Mouse (Mus musculus) hindbrain, embryonic 11.5 days (tissue): ENCODE measurements around the gene Atxn7l1. TPM values are rescaled to one million over a fixed set of nuclear protein-coding genes. Genes with fewer than 3 reads are reported as not detected.
A peak's percentile ranks its signal among the peaks of the same experiment; 100 is the strongest.

Experiments
- ATAC-seq: fragments of 200-750 bp; cut with Nextera tagmentation; 2 replicates; pipeline ENCODE4 v1.8.0; 2017; ENCODE audit warnings: mild to moderate bottlenecking, moderate TSS enrichment, moderate library complexity; ENCODE audit not compliant: low FRiP score
- DNase-seq: peaks from one replicate; pipeline ENCODE4 v3.0.0-alpha.2; 2015; ENCODE audit warnings: low spot score
- H3K27ac ChIP-seq: fragments of 300-500 bp; sonication (generic); 2 replicates; pipeline ENCODE4 v1.5.1; 2014; ENCODE audit warnings: mild to moderate bottlenecking, low read depth, low read length
- H3K27me3 ChIP-seq: fragments of 300-500 bp; sonication (generic); 2 replicates; pipeline ENCODE4 v1.6.1; 2014; ENCODE audit warnings: mild to moderate bottlenecking, low read length, moderate library complexity, mixed read lengths; ENCODE audit not compliant: control insufficient read depth, insufficient read depth
- H3K36me3 ChIP-seq: fragments of 300-500 bp; sonication (generic); 2 replicates; pipeline ENCODE4 v1.6.1; 2014; ENCODE audit warnings: mild to moderate bottlenecking, low read length, moderate library complexity, mixed read lengths; ENCODE audit not compliant: control insufficient read depth, insufficient read depth
- H3K4me1 ChIP-seq: fragments of 300-500 bp; sonication (generic); replicated peaks from 2 replicates; pipeline ENCODE4 v1.6.1; 2014; ENCODE audit warnings: low read length, mixed read lengths; ENCODE audit not compliant: control insufficient read depth, insufficient read depth
- H3K4me2 ChIP-seq: fragments of 300-500 bp; sonication (generic); replicated peaks from 2 replicates; pipeline ENCODE4 v1.6.1; 2014; ENCODE audit warnings: mild to moderate bottlenecking, low read depth, low read length
- H3K4me3 ChIP-seq: fragments of 300-500 bp; sonication (generic); 2 replicates; pipeline ENCODE4 v1.5.1; 2014; ENCODE audit warnings: low read depth, low read length
- H3K9ac ChIP-seq: fragments of 300-500 bp; sonication (generic); 2 replicates; pipeline ENCODE4 v1.6.1; 2014; ENCODE audit warnings: low read depth, low read length
- H3K9me3 ChIP-seq: fragments of 300-500 bp; sonication (generic); 2 replicates; pipeline ENCODE4 v1.6.1; 2016; ENCODE audit warnings: low read length; ENCODE audit not compliant: control insufficient read depth
- WGBS: fragments of 180-500 bp; shearing (Covaris S2); extraction: QIAGEN DNeasy Blood & Tissue Kit; methylation state at CpG from one replicate; pipeline ENCODE4 v1.1.7; 2014; 5-methylcytosine and 5-hydroxymethylcytosine counted together
- polyA plus RNA-seq: library from polyadenylated mRNA; unstranded; fragments of >200 nt; fragmentation: Nextera tagmentation; extraction: Ambion mirVana; gene quantifications from 2 replicates; pipeline ENCODE4 v1.2.1, GENCODE M21; 2014

The Atxn7l1 gene
- polyA plus RNA-seq, 1 experiment from 2014 or later: 21.1 TPM

DNA sequence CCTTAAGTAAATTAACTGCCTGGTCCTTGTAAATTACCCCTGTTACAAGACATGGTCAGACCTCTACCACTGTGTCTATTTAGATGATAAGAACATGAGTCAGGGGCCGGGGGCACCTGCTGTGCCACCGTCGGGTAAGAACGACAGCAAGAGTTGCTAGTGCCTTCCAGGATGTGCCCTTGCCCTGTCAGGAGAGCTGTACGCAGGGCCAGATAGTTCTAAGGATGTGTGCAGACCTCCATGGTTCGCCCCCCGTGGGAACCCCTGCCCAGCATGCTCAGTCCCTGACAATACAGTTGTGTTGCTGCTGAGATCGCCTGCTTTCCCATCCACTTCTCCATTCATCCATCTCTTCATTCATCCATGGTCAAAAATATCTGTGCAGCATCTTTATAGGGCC lies 217.6 kb downstream of the Atxn7l1 start:
- Histone ChIP-seq H3K27ac (no peak overlapping the region), H3K27me3 (no peaks in the 10 kb centered on the region), H3K4me1 (no peaks in the 10 kb centered on the region), H3K9me3 (no peaks in the 10 kb centered on the region), H3K9ac (no peak overlapping the region), H3K4me2 (no peak overlapping the region), H3K36me3 (no peaks in the 10 kb centered on the region), H3K4me3 (no peak overlapping the region)
- WGBS: 80% methylated on average over 8 of the region's 8 CpGs
- ATAC-seq: no peak
- DNase-seq: no peak

DNA sequence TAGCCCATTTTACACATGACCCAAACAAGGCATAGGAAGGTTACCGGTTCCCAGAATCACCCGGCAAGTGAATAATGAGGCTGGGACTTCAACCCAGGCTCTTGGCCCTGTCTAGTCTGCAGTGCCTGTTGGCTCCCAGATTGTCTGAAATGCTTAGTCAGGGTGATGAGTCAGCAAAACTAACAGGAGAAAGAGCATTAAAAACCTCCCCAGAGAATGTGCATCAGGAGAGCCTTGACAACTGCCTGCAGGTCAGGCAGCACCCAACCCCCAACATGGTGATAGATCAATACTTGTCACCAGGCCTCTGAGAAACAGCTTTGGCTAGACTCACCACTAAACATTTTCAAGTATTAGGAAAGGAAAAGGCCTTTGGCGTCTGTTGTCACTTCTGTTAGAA lies 222.1 kb downstream of the Atxn7l1 start:
- WGBS: 84% methylated on average over 3 of the region's 3 CpGs
- ATAC-seq: no peak

DNA sequence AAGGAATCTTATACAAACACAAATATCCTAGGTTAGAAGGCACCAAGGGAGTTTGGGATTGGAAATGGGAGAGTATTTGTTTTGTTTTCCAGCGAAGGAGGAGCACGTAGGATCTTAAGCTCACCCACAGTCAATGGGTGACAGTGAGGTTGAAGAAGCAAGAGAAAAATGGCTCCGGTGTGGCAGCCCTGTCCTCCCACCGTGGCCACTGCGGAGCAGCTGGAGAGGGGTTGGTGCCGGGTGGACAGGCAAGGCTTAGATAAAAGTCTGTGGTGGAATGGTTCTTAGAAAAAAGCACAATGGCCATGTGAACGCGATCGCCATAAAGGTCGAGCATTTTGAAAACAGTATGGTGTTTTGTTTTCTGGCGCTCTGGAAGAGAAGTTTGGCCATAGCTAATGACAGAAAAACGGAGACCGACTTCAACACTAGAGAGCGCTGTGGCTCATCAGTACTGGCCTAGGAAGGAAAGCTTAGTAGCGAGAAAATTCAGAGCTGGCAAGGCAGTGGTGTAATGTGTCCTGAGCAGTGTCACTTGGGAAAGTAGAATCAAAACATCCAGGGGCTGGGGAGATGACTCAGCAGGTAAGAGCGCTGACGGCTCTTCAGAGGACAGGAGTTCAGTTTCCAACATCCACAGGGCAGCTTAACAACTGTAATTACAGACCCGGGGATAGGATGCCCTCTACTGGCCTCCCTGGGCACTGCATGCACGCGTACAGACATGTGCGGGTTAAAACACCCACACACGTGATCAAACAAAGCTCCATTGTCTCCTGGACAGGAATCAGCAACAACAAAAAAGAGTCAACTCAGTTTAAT lies 232.3 kb downstream of the Atxn7l1 start:
- no peaks in the 10 kb centered on the region for H3K27me3 ChIP-seq
- peak overlapping the region; percentile 28 for H3K4me2 ChIP-seq
- H3K4me1 ChIP-seq: no peaks in the 10 kb centered on the region
- H3K4me3 ChIP-seq: peak overlapping the region; percentile 21; the same call in 1 of the 2 replicates
- WGBS: 21% methylated on average over 22 of the region's 22 CpGs
- H3K27ac ChIP-seq: no peak overlapping the region
- H3K36me3 ChIP-seq: no peaks in the 10 kb centered on the region
- ATAC-seq: peak; percentile 81
- H3K9me3 ChIP-seq: no peaks in the 10 kb centered on the region
- H3K9ac ChIP-seq: no peak overlapping the region
- peak; percentile 90 for DNase-seq

More for the DNA sequence above, 222.1 kb downstream of the Atxn7l1 start:
- H3K9ac ChIP-seq: no peak overlapping the region
- H3K27ac ChIP-seq: no peak overlapping the region
- H3K4me2 ChIP-seq: no peak overlapping the region
- H3K9me3 ChIP-seq: no peaks in the 10 kb centered on the region
- no peaks in the 10 kb centered on the region for H3K36me3 ChIP-seq
- peak; percentile 10 for DNase-seq
- no peaks in the 10 kb centered on the region for H3K27me3 ChIP-seq
- H3K4me1 ChIP-seq: no peaks in the 10 kb centered on the region
- no peak overlapping the region for H3K4me3 ChIP-seq

DNA sequence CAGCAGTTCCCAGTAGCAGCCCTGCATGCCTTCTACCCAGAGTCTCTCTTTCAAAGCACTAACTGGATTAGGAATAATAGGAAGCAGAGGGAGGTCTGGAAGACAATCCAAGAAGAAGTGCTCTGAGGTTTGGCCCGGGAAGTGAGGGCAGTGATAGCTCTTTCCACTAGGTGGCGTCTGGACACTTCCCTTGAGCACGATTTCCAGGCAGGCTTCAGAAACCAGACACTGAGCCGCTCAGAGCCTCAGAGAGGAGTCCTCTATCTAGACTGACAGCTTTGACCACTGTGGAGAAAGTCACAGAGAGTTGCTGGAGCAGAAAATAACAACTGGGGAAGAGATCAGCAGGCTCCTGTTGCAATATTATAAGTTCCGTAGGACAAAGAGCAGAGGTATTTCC lies 241.3 kb downstream of the Atxn7l1 start:
- Histone ChIP-seq H3K4me3 (no peak overlapping the region), H3K27ac (no peak overlapping the region), H3K4me2 (no peak overlapping the region), H3K4me1 (no peaks in the 10 kb centered on the region), H3K27me3 (0 out of 2 replicates have a peak, but pooled peaks cover 2% of the 10 kb centered on the region), H3K9me3 (no peaks in the 10 kb centered on the region), H3K9ac (no peak overlapping the region), H3K36me3 (no peaks in the 10 kb centered on the region)
- 11% methylated on average over 5 of the region's 5 CpGs for WGBS
- peak; percentile 87 for DNase-seq
- ATAC-seq: peak; percentile 81; the same call in 1 of the 2 replicates

DNA sequence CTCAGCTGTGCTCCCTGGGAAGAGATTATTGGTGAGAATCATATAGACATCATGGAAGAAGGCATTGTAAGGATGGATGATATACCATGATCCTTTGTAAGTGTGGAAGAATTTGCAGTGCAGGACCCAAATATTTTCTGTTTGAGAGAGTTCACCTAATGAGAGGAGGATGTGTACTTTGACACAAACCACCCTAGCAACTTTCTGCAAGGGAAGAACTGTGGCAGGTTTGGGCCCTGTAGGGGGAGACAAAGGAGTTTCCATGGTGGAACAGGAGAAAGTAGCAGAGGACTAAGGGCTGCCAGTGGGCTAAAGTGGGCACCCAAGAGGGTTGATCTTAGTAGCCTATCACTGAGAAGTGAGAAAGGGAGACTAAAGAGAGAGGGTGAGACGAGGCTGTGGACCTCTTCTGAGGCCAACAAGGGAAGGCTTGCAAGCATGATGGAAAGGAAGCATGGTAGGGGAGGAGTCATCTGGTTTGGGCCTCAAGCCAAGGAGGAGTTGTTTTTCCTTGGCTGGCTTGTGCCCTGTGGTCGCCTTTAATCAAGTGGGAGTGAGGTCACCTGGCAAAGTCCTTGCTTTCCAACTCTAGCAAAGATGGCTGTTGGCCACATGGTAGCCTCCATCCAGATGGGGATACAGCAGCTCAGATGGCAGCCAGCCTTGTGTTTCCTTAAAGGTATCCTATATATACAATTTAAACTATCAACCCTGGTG lies 243.5 kb downstream of the Atxn7l1 start:
- H3K9me3 ChIP-seq: no peaks in the 10 kb centered on the region
- WGBS: 83% methylated on average over 2 of the region's 2 CpGs
- H3K36me3 ChIP-seq: no peaks in the 10 kb centered on the region
- no peak overlapping the region for H3K9ac ChIP-seq
- H3K27ac ChIP-seq: no peak overlapping the region
- no peak for ATAC-seq
- no peak overlapping the region for H3K4me2 ChIP-seq
- H3K4me1 ChIP-seq: no peaks in the 10 kb centered on the region
- DNase-seq: no peak
- 0 out of 2 replicates have a peak, but pooled peaks cover 2% of the 10 kb centered on the region for H3K27me3 ChIP-seq
- no peak overlapping the region for H3K4me3 ChIP-seq

DNA sequence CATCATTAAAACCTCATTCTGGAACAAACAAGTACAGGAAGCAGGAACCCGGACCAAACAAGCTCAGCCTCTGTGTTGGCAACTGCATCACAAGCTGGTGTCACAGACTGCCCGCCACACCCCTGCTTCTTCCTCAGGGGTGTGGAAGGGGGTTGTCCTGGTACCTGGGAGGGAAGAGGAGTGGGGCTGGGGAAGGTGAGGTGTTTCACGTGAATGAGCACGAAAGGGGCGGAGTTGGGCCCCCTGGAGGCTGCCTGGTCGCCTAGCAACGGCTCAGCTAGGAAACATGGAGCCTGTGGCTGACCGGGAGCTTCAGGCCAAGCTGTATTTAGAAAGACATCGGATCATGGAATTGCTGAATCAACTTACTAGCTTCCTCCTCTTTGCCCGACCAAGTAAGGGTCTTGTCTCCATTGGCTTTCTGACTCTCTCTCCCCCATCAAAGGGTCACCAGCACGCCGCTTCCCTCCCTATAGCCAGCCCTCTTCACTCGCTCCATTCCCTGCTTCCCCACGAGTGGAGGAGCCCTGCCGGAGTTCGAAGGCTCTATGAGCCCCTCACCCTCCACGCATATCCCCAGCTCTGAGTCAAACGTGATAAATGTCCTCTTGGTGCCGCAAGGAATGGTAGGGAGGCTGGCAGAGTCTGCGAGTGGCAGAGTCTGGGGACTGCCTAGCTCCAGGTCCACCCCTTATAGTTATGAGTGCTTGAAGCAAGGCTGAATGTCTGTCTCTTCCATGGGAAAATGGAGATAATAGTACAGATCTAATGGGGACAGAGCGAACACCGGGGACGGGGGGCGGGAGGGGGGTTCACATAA lies 247.5 kb downstream of the Atxn7l1 start, which contains the start of gene Efcab10:
Efcab10 (plus strand) TSS at position 51 of the 820 bp plus-strand sequence.
- Histone ChIP-seq H3K4me2 (peak within 1 kb of the TSS; percentile 49), H3K9me3 (no peaks in the 10 kb centered on the region), H3K27me3 (no peaks in the 10 kb centered on the region), H3K4me1 (no peaks in the 10 kb centered on the region), H3K9ac (peak within 1 kb of the TSS; percentile 44), H3K36me3 (no peaks in the 10 kb centered on the region), H3K27ac (peak within 1 kb of the TSS; percentile 7; the same call in 1 of the 2 replicates), H3K4me3 (peak within 1 kb of the TSS; percentile 29)
- WGBS: 10% methylated on average over 24 of the region's 24 CpGs
- ATAC-seq (peak; percentile 85), DNase-seq (peak; percentile 73)

DNA sequence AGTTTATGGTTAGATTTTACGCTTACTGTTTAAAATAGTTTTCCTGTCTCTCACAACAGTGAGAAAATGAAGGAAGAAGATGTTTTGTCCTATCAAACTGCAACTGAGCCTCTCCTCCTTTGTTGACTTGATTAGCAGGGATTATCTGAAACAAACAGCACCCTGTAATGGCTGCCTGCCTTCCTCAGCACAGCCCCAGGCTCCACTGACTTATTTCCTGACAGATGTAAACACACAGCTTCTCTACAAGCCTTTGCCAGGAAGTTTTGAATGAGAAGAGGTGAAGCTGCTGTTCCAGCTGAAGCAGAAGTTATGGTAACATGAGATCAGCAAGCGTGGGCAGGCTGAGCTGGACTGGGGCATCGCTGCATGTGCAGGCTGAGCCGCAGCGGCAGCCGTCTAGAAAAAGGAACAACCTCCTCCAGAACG lies 255.8 kb downstream of the Atxn7l1 start:
- no peak overlapping the region for H3K27ac ChIP-seq
- DNase-seq (no peak), ATAC-seq (no peak)
- H3K9me3 ChIP-seq: no peaks in the 10 kb centered on the region
- 0 out of 2 replicates have a peak, but pooled peaks cover 2% of the 10 kb centered on the region for H3K4me1 ChIP-seq
- H3K27me3 ChIP-seq: no peaks in the 10 kb centered on the region
- H3K36me3 ChIP-seq: no peaks in the 10 kb centered on the region
- no peak overlapping the region for H3K9ac ChIP-seq
- 68% methylated on average over 7 of the region's 7 CpGs for WGBS
- no peak overlapping the region for H3K4me2 ChIP-seq
- no peak overlapping the region for H3K4me3 ChIP-seq

DNA sequence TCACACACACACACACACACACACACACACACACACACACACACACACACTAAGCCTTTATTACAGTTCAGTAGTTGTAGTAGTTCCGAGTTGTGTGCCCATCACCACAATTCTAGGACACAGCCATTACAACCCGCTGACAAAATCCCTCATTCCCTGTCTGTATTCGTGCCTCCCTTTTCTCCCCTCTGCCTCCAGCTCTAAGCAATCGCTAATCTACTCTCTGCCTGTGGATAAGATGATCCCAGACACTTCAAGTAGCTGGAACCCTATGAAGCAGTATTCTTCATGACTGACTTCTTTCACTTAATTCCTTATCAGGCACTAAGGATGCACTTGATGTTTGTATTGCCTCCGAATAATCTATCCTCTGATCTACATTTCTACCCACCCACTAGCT lies 257.5 kb downstream of the Atxn7l1 start:
- ATAC-seq: no peak

More for the DNA sequence above, 257.5 kb downstream of the Atxn7l1 start:
- 0 out of 2 replicates have a peak, but pooled peaks cover 2% of the 10 kb centered on the region for H3K4me1 ChIP-seq
- H3K36me3 ChIP-seq: no peaks in the 10 kb centered on the region
- no peaks in the 10 kb centered on the region for H3K27me3 ChIP-seq
- H3K27ac ChIP-seq: no peak overlapping the region
- DNase-seq: no peak
- no peak overlapping the region for H3K4me3 ChIP-seq
- no peaks in the 10 kb centered on the region for H3K9me3 ChIP-seq
- no peak overlapping the region for H3K9ac ChIP-seq
- 68% methylated on average over 5 of the region's 5 CpGs for WGBS
- no peak overlapping the region for H3K4me2 ChIP-seq
